Mouse (Mus musculus): Measurements from ENCODE around the gene 1700003F12Rik. TPM values are rescaled to one million over a fixed set of nuclear protein-coding genes. Genes with fewer than 3 reads are reported as not detected.

Gene 1700003F12Rik
- total and polyA plus RNA-seq, 3 experiments, result 0.52 to 0.85 (median 0.56) TPM

DNA sequence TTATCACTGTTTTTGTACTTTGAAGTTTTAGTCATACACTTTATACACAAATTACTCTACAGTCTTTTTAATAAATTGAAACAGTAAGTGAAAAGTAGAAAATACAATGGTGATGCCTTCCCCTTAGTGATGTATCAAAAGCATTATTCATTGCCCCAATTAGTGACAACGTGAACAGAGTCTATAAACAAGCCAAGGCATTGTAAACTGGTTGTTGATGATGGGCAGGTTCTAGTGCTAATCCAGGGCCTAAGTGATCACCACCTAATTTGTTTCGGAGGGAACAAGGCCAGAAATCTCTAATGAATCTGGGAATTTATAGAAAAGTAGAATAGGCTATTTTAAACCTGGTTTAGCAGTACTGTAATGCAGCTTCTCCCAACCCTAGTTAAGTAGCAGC is 39.8 kb upstream of the 1700003F12Rik start:
- H3K27ac ChIP-seq (ENCODE audit: insufficient read depth, low read depth), result no peak overlapping the region
- peaks cover 26 to 61% of the 10 kb centered on the region in 2 experiments for H3K36me3 ChIP-seq (replicated peaks in 1 of 2; ENCODE audit: control insufficient read depth in 1 of 2, insufficient read depth in 1 of 2, low read length in 1 of 2)

DNA sequence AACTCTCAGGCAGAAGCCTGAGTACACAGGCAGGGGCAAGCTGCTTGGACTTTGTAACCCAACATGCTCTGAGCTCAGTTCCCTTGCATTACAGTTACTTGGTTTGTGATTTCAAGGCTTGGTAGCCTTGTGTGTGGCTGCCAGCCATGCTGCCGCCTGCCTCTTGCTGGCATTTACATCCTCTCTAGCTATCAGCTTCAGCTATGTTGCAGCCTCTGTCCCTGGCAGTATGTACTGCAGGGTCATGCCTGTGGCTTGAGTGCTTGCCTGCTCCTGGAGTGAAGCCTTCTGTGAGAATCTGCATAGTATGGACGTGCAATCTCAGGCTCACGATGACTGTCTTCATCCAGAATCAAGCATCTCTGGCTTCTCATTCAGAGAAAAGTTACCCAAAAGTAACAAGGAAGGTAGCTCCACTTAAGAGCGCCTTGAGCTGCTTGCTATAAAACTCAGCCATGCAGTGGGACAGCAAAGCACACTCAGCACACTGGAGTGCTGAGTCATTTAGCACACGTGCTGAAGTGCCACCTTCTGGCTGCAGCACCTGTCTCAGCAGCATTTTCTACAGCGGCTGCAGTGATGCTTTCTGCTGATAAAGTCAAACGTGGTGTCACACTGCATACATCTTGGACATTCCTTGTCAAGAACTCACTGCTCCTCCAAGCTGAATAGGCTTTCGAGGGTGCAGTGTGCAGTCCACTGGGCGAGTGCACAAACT is 39.2 kb upstream of the 1700003F12Rik start:
- peak; percentile 29 for DNase-seq (ENCODE audit: extremely low read depth)
- H3K27me3 ChIP-seq (replicated peaks), result no peaks in the 10 kb centered on the region
- no peaks in the 10 kb centered on the region; the same call in 1 of the 2 replicates for H3K79me2 ChIP-seq (replicated peaks; ENCODE audit: control insufficient read depth, extremely low read depth, insufficient read depth, poor library complexity, severe bottlenecking)
- H3K4me1 ChIP-seq (ENCODE audit: control insufficient read depth in 1 of 2, insufficient read depth in 2 of 2), result peaks cover 4 to 10% of the 10 kb centered on the region in 2 experiments
- peaks cover 26 to 68% of the 10 kb centered on the region in 2 experiments for H3K36me3 ChIP-seq (replicated peaks in 1 of 2; ENCODE audit: control insufficient read depth in 1 of 2, insufficient read depth in 1 of 2, low read length in 1 of 2)
- H3K9ac ChIP-seq (ENCODE audit: insufficient read depth, low read depth), result no peak overlapping the region
- no peak overlapping the region for H3K4me2 ChIP-seq (ENCODE audit: insufficient read depth, low read depth, poor library complexity, severe bottlenecking)
- no peak overlapping the region for H3K27ac ChIP-seq (ENCODE audit: insufficient read depth, low read depth)
- no peak overlapping the region for H3K4me3 ChIP-seq (replicated peaks in 1 of 3; ENCODE audit: low read depth in 2 of 3, low read length in 2 of 3, poor library complexity in 1 of 3)
- TF ChIP-seq BHLHE40 (IDR thresholded peaks at IDR 0.05; ENCODE audit: low read depth, low read length), result peak; percentile 65
- no peak for TF ChIP-seq CHD1 (IDR thresholded peaks at IDR 0.05; ENCODE audit: low read depth, low read length)
- TF ChIP-seq SMC3 (IDR thresholded peaks at IDR 0.05; ENCODE audit: low read depth, low read length), result peak; percentile 56
- peak; percentile 28 for TF ChIP-seq RAD21 (IDR thresholded peaks at IDR 0.05; ENCODE audit: low read depth, low read length)
- TF ChIP-seq MYC (IDR thresholded peaks at IDR 0.05; ENCODE audit: low read depth, low read length), result 0 out of 2 replicates have a peak, but pooled peaks have one; percentile 44
- TF ChIP-seq CTCF (conservative IDR thresholded peaks at IDR 0.05 in 1 of 2, IDR thresholded peaks at IDR 0.05 in 1 of 2; ENCODE audit: low read depth in 2 of 2, low read length in 2 of 2), result peak in 1 of 2 experiments; percentile 49; a peak in 2 of 4 replicates
- TF ChIP-seq MAX (IDR thresholded peaks at IDR 0.05; ENCODE audit: low read length), result no peak; the same call in 1 of the 2 replicates
- TF ChIP-seq POLR2AphosphoS2 (IDR thresholded peaks at IDR 0.05; ENCODE audit: low read depth, low read length), result no peak
- TF ChIP-seq EP300 (IDR thresholded peaks at IDR 0.05; ENCODE audit: low read length), result no peak
- no peak for TF ChIP-seq IRF4 (IDR thresholded peaks at IDR 0.05; ENCODE audit: low read depth, low read length)
- peak; percentile 84 for TF ChIP-seq MAFK (IDR thresholded peaks at IDR 0.05; ENCODE audit: insufficient replicate concordance, low read length)
- no peak for TF ChIP-seq NRF1 (IDR thresholded peaks at IDR 0.05; ENCODE audit: low read depth, low read length)
- in situ Hi-C loops (cut with MboI; ENCODE audit: low pct_ligation_motif_present, low pct_unique_long_range_greater_than_20kb, low sequenced_read_pairs), result no loop called here
- H3K9me3 ChIP-seq (replicated peaks; ENCODE audit: low read length), result no peaks in the 10 kb centered on the region
- dilution Hi-C loops (cut with MboI; ENCODE audit: extremely low pct_ligation_motif_present, extremely low pct_unique_long_range_greater_than_20kb, low sequenced_read_pairs), result no loop called here

More for the DNA sequence above, 39.8 kb upstream of the 1700003F12Rik start:
- H3K4me3 ChIP-seq (replicated peaks in 1 of 3; ENCODE audit: low read depth in 2 of 3, low read length in 2 of 3, poor library complexity in 1 of 3), result no peak overlapping the region
- H3K9me3 ChIP-seq (replicated peaks; ENCODE audit: low read length), result no peaks in the 10 kb centered on the region
- no peak for DNase-seq (ENCODE audit: extremely low read depth)
- TF ChIP-seq ZKSCAN1 (IDR thresholded peaks at IDR 0.05; ENCODE audit: borderline replicate concordance, low read depth, low read length) (no peak), ELF1 (IDR thresholded peaks at IDR 0.05; ENCODE audit: low read depth, low read length) (no peak), MAFK (IDR thresholded peaks at IDR 0.05; ENCODE audit: insufficient replicate concordance, low read length) (no peak), TCF12 (IDR thresholded peaks at IDR 0.05; ENCODE audit: low read depth, low read length) (no peak), ZNF384 (IDR thresholded peaks at IDR 0.05; ENCODE audit: low read depth, low read length) (no peak), KAT2A (IDR thresholded peaks at IDR 0.05; ENCODE audit: insufficient replicate concordance, low read length) (no peak), EP300 (IDR thresholded peaks at IDR 0.05; ENCODE audit: low read length) (no peak), POLR2A (IDR thresholded peaks at IDR 0.05; ENCODE audit: low read depth, low read length) (no peak), CHD1 (IDR thresholded peaks at IDR 0.05; ENCODE audit: low read depth, low read length) (no peak), IRF4 (IDR thresholded peaks at IDR 0.05; ENCODE audit: low read depth, low read length) (no peak), BHLHE40 (IDR thresholded peaks at IDR 0.05; ENCODE audit: low read depth, low read length) (no peak), TBP (conservative IDR thresholded peaks at IDR 0.05; ENCODE audit: low read depth, low read length) (no peak), UBTF (IDR thresholded peaks at IDR 0.05; ENCODE audit: low read depth, low read length) (no peak), USF1 (IDR thresholded peaks at IDR 0.05; ENCODE audit: low read depth, low read length) (no peak), SMC3 (IDR thresholded peaks at IDR 0.05; ENCODE audit: low read depth, low read length) (no peak), ETS1 (conservative IDR thresholded peaks at IDR 0.05; ENCODE audit: low read depth, low read length) (no peak), USF2 (conservative IDR thresholded peaks at IDR 0.05; ENCODE audit: low read depth, low read length) (no peak), NRF1 (IDR thresholded peaks at IDR 0.05; ENCODE audit: low read depth, low read length) (no peak), RAD21 (IDR thresholded peaks at IDR 0.05; ENCODE audit: low read depth, low read length) (no peak)
- H3K79me2 ChIP-seq (replicated peaks; ENCODE audit: control insufficient read depth, extremely low read depth, insufficient read depth, poor library complexity, severe bottlenecking), result no peaks in the 10 kb centered on the region; the same call in 1 of the 2 replicates
- no peak overlapping the region for H3K4me2 ChIP-seq (ENCODE audit: insufficient read depth, low read depth, poor library complexity, severe bottlenecking)
- in situ Hi-C loops (cut with MboI; ENCODE audit: low pct_ligation_motif_present, low pct_unique_long_range_greater_than_20kb, low sequenced_read_pairs), result no loop called here
- H3K4me1 ChIP-seq (ENCODE audit: control insufficient read depth in 1 of 2, insufficient read depth in 2 of 2), result peaks cover 4 to 13% of the 10 kb centered on the region in 2 experiments
- dilution Hi-C loops (cut with MboI; ENCODE audit: extremely low pct_ligation_motif_present, extremely low pct_unique_long_range_greater_than_20kb, low sequenced_read_pairs), result no loop called here
- no peak overlapping the region for H3K9ac ChIP-seq (ENCODE audit: insufficient read depth, low read depth)
- no peaks in the 10 kb centered on the region for H3K27me3 ChIP-seq (replicated peaks)

Data from CH12.LX (cell line).